ENCODE assay signal across 8 mouse cellular contexts in the genomic region with DNA sequence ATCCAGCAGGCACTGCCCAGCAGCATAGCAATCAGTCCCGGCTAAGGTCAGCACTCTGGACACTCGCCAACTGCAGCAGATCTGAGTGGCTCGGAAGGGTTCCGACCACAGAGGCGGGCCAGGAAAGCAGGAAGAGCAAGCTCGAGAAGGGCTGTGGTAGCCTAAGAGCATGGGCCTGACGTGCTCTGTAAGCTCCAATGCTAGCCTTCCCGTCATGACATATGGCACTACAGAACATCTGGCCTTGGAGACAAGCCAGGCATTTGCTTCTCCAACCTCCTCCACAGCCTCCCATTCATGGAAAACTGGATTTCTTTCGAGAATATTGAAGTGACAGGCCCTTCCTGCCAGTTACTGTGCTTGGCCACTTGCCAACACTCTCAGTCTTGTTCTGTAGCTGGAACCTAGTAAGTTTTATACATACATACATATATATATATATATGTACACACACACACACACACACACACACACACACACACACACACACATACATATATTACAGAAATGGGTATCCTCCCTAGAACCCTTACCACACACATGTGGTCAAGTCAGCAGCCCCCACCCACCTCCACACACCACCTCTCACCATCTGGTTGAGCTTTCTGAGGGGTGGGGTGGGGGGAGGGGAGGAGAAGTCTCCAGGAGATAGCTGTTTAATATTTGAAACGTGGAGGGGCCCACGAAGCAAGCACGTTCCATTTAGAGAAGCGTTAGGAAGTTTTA.
DNase-seq lines count a peak whose midpoint lies in the region; ATAC-seq and TF ChIP-seq lines count a peak whose summit lies in the region.

No protein-coding gene starts in this region.

- DNase-seq in adrenal gland, adult 8-10 months: peak; percentile 75
- peak; percentile 44 for DNase-seq in cerebellum, adult 9-10 months
- DNase-seq in gastrocnemius, postnatal 10 days: peak; percentile 48
- peak; percentile 72 to 74 for DNase-seq in left cerebral cortex, adult 18-20 months (ENCODE audit: low spot score in 2 of 2)
- peak; percentile 72 for DNase-seq in stomach, postnatal 0 days (ENCODE audit: low spot score)
- DNase-seq in thymus, adult 2 months: no peak

- H3K36me3 ChIP-seq in hindbrain, embryonic 15.5 days: no peaks in the 10 kb centered on the region
- no peaks in the 10 kb centered on the region for H3K36me3 ChIP-seq in stomach, postnatal 0 days (ENCODE audit: control insufficient read depth, insufficient read depth, low read length)
- H3K36me3 ChIP-seq in thymus, adult 2 months (ENCODE audit: control insufficient read depth, insufficient read depth, low read length): no peaks in the 10 kb centered on the region

- H3K4me2 ChIP-seq in hindbrain, embryonic 15.5 days: no peak overlapping the region
- no peak overlapping the region; the same call in 1 of the 2 replicates for H3K4me2 ChIP-seq in stomach, postnatal 0 days (replicated peaks; ENCODE audit: low read depth)

- WGBS in hindbrain, embryonic 15.5 days: 37% methylated on average over 13 of the region's 13 CpGs
- WGBS in stomach, postnatal 0 days: 19% methylated on average over 13 of the region's 13 CpGs
- WGBS in thymus, adult 2 months: 29% methylated on average over 13 of the region's 13 CpGs

- TF ChIP-seq POLR2A in thymus, adult 2 months (IDR thresholded peaks at IDR 0.05; ENCODE audit: control insufficient read depth, extremely low read depth, insufficient read depth, low read length, poor library complexity): no peak

- peak overlapping the region; percentile 43 for H3K27ac ChIP-seq in hindbrain, embryonic 15.5 days (replicated peaks)
- peak overlapping the region; percentile 71 for H3K27ac ChIP-seq in stomach, postnatal 0 days (replicated peaks)
- no peak overlapping the region for H3K27ac ChIP-seq in thymus, adult 2 months (ENCODE audit: control insufficient read depth, insufficient read depth, low read length)

- H3K4me3 ChIP-seq in hindbrain, embryonic 15.5 days: no peak overlapping the region
- H3K4me3 ChIP-seq in stomach, postnatal 0 days (ENCODE audit: low read depth, low read length): no peak overlapping the region
- no peak overlapping the region for H3K4me3 ChIP-seq in thymus, adult 2 months (ENCODE audit: control insufficient read depth, insufficient read depth, low read length)

- H3K9me3 ChIP-seq in hindbrain, embryonic 15.5 days: no peaks in the 10 kb centered on the region
- H3K9me3 ChIP-seq in stomach, postnatal 0 days (ENCODE audit: control insufficient read depth, low read length): no peaks in the 10 kb centered on the region

- TF ChIP-seq EP300 in stomach, postnatal 0 days (optimal IDR thresholded peaks at IDR 0.05): no peak

- no peak overlapping the region for H3K9ac ChIP-seq in hindbrain, embryonic 15.5 days
- H3K9ac ChIP-seq in stomach, postnatal 0 days (ENCODE audit: low read length): no peak overlapping the region

- H3K4me1 ChIP-seq in hindbrain, embryonic 15.5 days (replicated peaks): peaks cover 40% of the 10 kb centered on the region
- H3K4me1 ChIP-seq in stomach, postnatal 0 days (replicated peaks; ENCODE audit: control insufficient read depth, insufficient read depth): peaks cover 6% of the 10 kb centered on the region
- H3K4me1 ChIP-seq in thymus, adult 2 months (replicated peaks; ENCODE audit: control insufficient read depth, insufficient read depth, low read length): peaks cover 1% of the 10 kb centered on the region; the same call in 1 of the 2 replicates

- peak; percentile 72 for ATAC-seq in hindbrain, embryonic 15.5 days (ENCODE audit: low FRiP score, low read depth)
- ATAC-seq in megakaryocyte progenitor cell, adult 5-6 weeks (replicated peaks; ENCODE audit: poor library complexity): peak; percentile 56
- peak; percentile 72 for ATAC-seq in stomach, postnatal 0 days (ENCODE audit: low FRiP score, low TSS enrichment)

- H3K27me3 ChIP-seq in hindbrain, embryonic 15.5 days: no peaks in the 10 kb centered on the region
- H3K27me3 ChIP-seq in stomach, postnatal 0 days (ENCODE audit: control insufficient read depth, insufficient read depth, low read length): no peaks in the 10 kb centered on the region
- no peaks in the 10 kb centered on the region for H3K27me3 ChIP-seq in thymus, adult 2 months (ENCODE audit: control insufficient read depth, insufficient read depth, low read length)

- TF ChIP-seq CTCF in stomach, postnatal 0 days (IDR thresholded peaks at IDR 0.05; ENCODE audit: low read depth): no peak
- TF ChIP-seq CTCF in thymus, adult 2 months (IDR thresholded peaks at IDR 0.05; ENCODE audit: borderline replicate concordance, control insufficient read depth, extremely low read depth, insufficient read depth, low read length, poor library complexity): no peak
